Mouse (Mus musculus) T-helper 2 cell (primary cell): Measurements from ENCODE around the gene Il1rap.

Source experiments
- in situ Hi-C: fragments of 300-600 bp; cut with MboI, MseI; formaldehyde crosslinking; loops from one replicate; pipeline ENCODE4 v1.15.1; 2025; ENCODE audit warnings: high pct_unique_total_duplicates

The Il1rap gene

GRCm38 (mm10) chr16:26728139-26728538, 146.6 kb downstream of the Il1rap start:
- in situ Hi-C loops = no loop called here

DNA sequence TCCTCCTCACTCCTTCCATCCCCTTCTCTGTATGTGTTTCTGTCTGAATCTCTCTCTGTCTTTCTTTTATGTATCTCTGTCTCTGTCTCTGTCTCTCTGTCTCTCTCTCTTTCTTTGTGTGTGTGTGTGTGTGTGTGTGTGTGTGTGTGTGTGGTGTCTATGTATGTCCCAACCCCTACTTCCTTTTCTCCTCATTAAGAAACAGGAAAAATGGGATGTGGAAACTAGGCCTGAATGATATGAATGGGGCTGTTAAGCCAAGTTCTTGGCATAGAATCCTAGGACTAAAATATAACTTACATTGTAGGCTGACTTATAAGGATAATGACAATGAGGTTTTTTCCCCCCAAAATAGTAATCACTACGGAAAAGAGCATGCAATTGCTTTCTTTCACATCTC, 149.4 kb downstream of the Il1rap start:
- in situ Hi-C loops = loop anchor here (10.0 kb wide), 1 partner anchor 1126 kb away; no protein-coding TSS in a partner anchor

DNA sequence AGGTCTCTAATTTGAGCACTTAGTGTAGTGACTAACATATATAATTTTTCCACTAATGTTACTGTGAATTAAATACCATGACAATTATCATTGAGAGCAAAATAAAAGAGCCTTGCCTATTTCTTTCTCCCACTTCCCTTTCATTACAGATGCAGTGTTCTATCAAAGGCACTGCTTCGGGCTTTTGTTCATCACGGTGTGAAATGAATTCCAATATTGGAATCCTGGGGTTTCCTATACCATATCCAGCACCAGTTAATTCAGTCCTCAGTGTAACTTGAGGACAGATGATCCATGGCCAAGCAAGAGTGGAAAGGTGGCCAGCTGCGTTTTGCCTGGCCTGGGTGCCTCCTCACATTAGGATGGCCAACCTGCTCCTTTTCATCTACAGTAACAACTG, 151.1 kb downstream of the Il1rap start:
- in situ Hi-C loops = loop anchor here (10.0 kb wide), 1 partner anchor 1128 kb away; no protein-coding TSS in a partner anchor

DNA sequence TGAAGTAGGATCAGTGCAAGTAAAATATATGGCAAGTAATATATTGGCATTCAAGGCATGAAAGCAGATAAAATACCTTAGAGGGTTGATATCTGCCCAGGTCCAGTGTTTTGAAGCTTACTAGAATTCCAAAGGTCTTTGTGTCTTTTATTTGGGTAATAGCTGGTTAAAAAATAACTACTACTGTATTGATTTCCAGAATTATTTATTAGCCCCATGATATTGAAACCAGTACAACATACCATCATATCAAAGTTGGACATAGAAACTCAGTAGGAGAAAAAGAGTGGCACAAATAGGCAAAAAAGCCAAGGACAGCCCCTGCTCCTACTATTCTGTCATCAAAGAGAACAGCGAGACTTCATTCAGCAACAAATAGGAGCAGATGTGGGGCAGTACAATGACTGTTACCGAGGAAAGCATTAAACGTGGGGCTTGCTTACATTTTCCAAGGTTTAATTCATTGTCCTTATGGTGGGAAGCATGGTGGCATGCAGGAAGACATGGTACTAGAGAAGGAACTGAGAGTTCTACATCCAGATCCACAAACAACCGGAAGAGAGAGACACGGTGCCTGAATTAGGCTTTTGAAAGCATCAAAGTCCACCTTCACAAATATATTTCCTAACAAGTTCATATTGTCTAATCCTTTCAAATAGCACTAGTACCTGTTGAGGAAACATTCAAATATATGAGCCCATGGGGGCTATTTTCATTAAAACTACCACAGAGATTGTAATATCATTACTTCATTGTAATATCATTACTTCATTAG, 174.1 kb downstream of the Il1rap start:
- in situ Hi-C loops = no loop called here

GRCm38 (mm10) chr16:26775976-26776375, 194.5 kb downstream of the Il1rap start:
- in situ Hi-C loops = loop anchor here (10.0 to 25.0 kb wide), 2 partner anchors 541 to 686 kb away; no protein-coding TSS in a partner anchor

- in situ Hi-C loops = loop anchor here (10.0 to 25.0 kb wide), 2 partner anchors 542 to 685 kb away; no protein-coding TSS in a partner anchor
These were observed 195.6 kb downstream of the Il1rap start for GRCm38 (mm10) chr16:26777132-26777531.
